Mouse (Mus musculus) 3T3-L1 (cell line): ENCODE measurements at regions not wholly inside any gene's neighbourhood (a gene's known extent, or its start where the extent isn't known, plus 50 kb on each side); places are given as distances from the start of the nearest gene placed in this dataset.

Source experiments
- DNase-seq: peaks from one replicate; pipeline ENCODE4 v3.0.0-alpha.2; 2015; ENCODE audit warnings: low read depth, low spot score

DNA sequence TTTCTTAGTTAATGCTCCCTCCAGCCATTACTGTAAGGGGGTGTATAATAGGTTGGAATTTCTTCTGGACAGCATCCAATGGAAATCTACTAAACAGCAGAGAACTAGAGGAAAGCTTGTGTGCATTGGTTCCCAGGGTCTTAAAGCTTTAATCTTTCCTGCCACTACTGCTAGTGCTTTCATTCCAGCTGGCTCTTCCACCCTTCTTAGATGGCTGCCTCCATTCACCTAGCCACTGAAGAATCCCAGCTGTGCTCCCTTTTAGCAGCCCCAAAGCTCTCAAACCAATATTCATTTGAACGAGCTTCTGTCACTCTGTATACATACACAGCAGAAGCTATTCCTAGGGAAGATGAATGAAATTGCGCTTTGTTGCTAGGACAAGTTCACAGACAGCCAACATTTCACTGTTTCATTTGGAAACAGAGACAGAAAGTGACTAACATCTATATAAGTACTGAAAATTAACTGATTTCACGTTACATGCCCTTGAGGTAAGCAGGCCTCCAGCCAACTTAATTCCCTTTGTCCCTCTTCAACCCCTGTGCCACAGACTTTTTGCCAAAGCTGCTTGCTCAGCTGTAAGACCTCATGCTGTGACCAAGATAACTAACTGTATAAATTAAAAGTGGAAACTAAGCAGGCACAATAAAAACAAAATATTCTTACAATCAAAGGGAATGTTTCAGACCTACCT, 388.3 kb downstream of the Gm1140 start:
- DNase-seq, result no peak

DNA sequence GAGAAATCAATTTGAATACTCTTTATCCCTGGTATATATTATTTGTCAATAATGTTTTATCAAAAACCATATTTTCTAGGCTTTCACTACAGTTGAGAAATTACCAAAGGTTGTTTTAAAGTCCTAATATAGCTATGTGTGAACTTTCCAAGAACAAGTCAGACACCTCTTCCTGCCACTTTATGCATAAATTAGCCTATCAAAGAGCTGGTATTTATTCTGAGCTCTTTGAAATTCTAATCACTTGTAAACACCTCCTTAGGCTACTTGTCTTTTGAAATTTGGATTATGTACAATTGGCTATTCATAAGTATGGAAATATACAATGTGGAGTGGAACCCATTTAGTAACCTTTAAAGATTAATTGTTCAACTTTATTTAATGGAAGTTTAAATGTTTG, 409.5 kb downstream of the Gm1140 start:
- DNase-seq, result no peak

DNA sequence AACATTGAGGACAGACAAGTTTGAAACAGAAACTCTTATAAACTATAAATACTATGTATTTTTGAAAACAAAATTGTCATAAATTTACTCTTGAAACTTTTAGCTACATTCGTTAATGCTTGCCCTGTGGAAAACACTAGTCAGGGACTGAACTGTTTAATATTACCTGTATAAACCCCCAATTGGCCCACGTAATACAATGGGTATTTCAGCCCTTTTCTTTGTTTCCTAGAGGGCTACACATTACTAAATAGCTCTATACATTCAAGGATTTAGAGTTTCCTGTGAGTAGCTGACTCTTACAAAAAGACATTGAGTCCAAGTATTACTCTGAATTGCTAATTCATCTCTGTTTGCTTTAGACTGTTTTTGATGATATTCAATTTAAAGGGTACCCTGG, 409.9 kb downstream of the Gm1140 start:
- DNase-seq, result no peak

DNA sequence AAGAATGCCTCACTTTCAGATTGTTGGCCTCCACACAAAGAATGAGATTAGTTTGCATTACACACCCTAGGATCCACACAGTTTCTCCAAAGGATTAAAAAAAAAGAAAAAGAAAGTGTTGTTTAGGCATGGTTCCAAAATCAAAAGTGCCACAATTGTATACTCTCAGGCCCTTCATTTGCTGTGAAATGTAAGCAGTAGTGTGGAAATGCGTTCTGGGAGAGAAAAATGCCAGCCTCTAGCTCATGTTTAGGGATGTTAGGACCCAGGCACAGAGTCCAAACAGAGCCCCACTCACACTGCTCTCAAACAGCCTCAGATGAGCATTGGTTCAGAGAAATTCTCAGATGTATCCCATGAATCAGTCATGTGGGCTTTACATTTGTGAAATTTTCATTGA, 410.4 kb downstream of the Gm1140 start:
- no peak for DNase-seq

DNA sequence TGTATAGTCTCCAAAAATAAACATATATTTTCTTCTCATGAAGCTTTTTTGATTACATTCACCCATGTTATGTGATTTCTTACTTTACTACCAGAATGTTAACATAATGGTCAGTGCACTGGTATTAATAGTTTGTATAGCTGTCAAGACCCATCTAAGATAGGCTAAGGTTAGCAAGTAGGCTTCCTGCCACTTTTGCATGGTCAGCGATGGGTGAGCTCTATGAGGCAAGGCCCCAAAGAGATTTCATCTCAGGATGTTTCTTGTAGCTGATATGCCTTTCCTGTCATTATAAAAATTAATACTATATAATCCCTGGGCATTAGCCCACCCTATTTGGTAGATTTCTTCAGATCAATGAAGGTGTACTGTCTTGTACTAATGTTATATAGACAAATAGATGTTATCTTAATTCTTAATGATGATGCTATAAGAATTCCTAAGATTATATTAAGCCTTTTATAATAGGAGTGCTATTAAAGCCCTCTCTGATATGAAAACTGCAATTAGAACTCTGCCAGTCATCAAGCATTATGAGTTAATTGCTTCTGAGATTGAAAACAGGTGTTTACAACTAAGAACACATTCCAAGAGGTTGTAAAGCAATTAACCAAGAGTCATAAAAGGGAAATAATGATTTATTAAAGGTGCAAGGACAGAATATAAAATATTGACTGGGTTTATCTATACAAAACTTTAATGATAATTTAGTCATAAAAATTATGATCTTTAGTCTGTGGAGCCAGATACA, 454.6 kb downstream of the Gm1140 start:
- no peak for DNase-seq

DNA sequence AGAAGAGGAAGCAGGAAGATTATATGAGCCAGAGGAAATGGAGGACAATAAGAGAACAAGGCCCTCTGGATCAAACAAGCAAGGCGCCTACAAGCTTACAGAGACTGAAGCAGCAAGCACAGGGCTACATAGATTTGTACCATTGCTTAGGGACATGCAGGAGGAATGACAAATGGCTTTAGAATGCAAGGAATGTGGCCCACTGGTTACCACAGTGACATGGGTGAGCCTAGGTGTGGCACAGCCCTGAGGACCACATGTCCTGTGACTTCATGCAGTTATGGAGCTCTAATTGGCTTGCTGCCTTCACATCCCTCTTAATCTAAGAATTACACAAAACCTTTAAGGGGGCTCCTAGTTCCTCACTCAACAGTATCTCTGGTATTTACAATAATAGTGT, 483.1 kb downstream of the Gm1140 start:
- DNase-seq, result peak; percentile 64
